Mouse (Mus musculus) kidney, postnatal 10 days (tissue): ENCODE results near the gene Clec2l.

ENCODE experiments used
- DNase-seq: peaks from one replicate; pipeline ENCODE4 v3.0.0; 2021; ENCODE audit warnings: mixed read lengths

Gene Clec2l

GRCm38 (mm10) chr6:38721361-38721760, 58.5 kb downstream of the Clec2l start:
- DNase-seq, result no peak

GRCm38 (mm10) chr6:38725515-38725914, 62.6 kb downstream of the Clec2l start:
- DNase-seq, result no peak
